34 mouse cellular contexts compared by ENCODE assay signal in the genomic region with DNA sequence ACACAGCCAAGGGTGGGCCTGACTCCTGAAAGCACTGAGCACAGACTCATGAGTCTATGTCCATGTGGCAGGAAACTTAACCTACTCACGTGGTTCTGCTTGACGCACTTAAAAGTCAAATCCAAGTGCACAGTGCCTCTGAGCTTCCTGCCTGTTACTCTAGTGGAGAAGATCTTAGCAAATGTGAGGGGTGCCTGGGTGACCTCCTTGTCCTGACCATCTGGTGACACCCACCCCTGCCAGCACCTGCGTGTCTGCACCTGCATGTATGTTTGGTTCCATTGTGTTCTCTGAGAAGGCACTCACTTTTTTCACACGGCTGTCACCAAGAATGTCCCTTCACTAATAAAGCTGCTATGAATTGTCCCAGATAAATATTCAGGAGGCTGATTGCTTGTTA. TPM values are rescaled to one million over a fixed set of nuclear protein-coding genes. Genes with fewer than 3 reads are reported as not detected.
"Had no signal": no experiment of that assay in that cellular context is flagged by ENCODE, and none has a peak within 500 bp of the region (broad histone marks: within the 10 kb centered on the region; RNA-seq: fewer than 3 reads in every experiment).

No protein-coding gene starts in this region.

- H3K9ac ChIP-seq: heart, embryonic 13.5 days; heart, embryonic 15.5 days; hindbrain, embryonic 13.5 days; hindbrain, embryonic 15.5 days; kidney, embryonic 15.5 days; limb, embryonic 12.5 days had no signal

- H3K4me3 ChIP-seq: heart, adult 2 months; heart, embryonic 13.5 days; heart, embryonic 15.5 days; hindbrain, embryonic 13.5 days; hindbrain, embryonic 15.5 days; kidney, embryonic 15.5 days; left cerebral cortex, adult 2 months; limb, embryonic 10.5 days; limb, embryonic 12.5 days had no signal

- H3K4me1 ChIP-seq: heart, embryonic 13.5 days; heart, embryonic 15.5 days; hindbrain, embryonic 13.5 days; hindbrain, embryonic 15.5 days; kidney, embryonic 15.5 days; limb, embryonic 10.5 days; limb, embryonic 12.5 days had no signal

- H3K4me2 ChIP-seq: heart, embryonic 11.5 days; heart, embryonic 13.5 days; heart, embryonic 15.5 days; hindbrain, embryonic 13.5 days; hindbrain, embryonic 15.5 days; kidney, embryonic 15.5 days; limb, embryonic 12.5 days had no signal

- H3K9me3 ChIP-seq: heart, embryonic 13.5 days; heart, embryonic 15.5 days; hindbrain, embryonic 13.5 days; hindbrain, embryonic 15.5 days; kidney, embryonic 15.5 days; limb, embryonic 10.5 days; limb, embryonic 12.5 days had no signal

- H3K36me3 ChIP-seq: heart, embryonic 13.5 days; heart, embryonic 15.5 days; hindbrain, embryonic 15.5 days had no signal

- H3K27ac ChIP-seq: heart, adult 2 months; heart, embryonic 13.5 days; heart, embryonic 15.5 days; hindbrain, embryonic 13.5 days; hindbrain, embryonic 15.5 days; hindbrain, postnatal 0 days; kidney, embryonic 15.5 days; kidney, postnatal 0 days; left cerebral cortex, adult 2 months; limb, embryonic 10.5 days; limb, embryonic 12.5 days had no signal

- ATAC-seq: hindbrain, postnatal 0 days; intestine, embryonic 16.5 days had no signal

- DNase-seq: gastrocnemius, postnatal 14 days; gastrocnemius, postnatal 36 days; heart, adult 11 months; heart, adult 2 months; heart, postnatal 10 days; heart, postnatal 36 days; kidney, adult 11 months; kidney, adult 2 months; kidney, adult 9 months; kidney, postnatal 14 days; kidney, postnatal 36 days; layer of hippocampus, adult 9-11 months; layer of hippocampus, postnatal 36 days; liver had no signal

- H3K27me3 ChIP-seq: heart, embryonic 13.5 days; heart, embryonic 15.5 days; hindbrain, embryonic 13.5 days; hindbrain, embryonic 15.5 days; kidney, embryonic 15.5 days; limb, embryonic 12.5 days had no signal

RNA-seq across cellular contexts. Expression of a gene that starts 14.6 kb away (rescaled TPM):
- total RNA-seq: heart, postnatal 36 days had no signal

RNA-seq across cellular contexts. Expression of a gene that starts 36.5 kb away (rescaled TPM):
- total RNA-seq: gastrocnemius, postnatal 36 days; heart, adult 2 months; heart, postnatal 10 days; heart, postnatal 36 days; hematopoietic stem cell, adult 5-6 weeks; hindbrain, postnatal 0 days; layer of hippocampus, adult 18-20 months; layer of hippocampus, adult 8-10 months; layer of hippocampus, postnatal 14 days; layer of hippocampus, postnatal 36 days; left cerebral cortex, adult 2 months; left cerebral cortex, postnatal 14 days; left cerebral cortex, postnatal 36 days had no signal
- polyA plus RNA-seq: heart, adult 2 months; heart, embryonic 11.5 days; heart, embryonic 13.5 days; heart, embryonic 15.5 days; hindbrain, embryonic 11.5 days; hindbrain, embryonic 13.5 days; hindbrain, embryonic 15.5 days; hindbrain, postnatal 0 days; intestine, embryonic 14.5 days; intestine, embryonic 16.5 days; limb, embryonic 10.5 days; limb, embryonic 12.5 days had no signal
